Mouse (Mus musculus) liver, adult 2 months (tissue): ENCODE results near the gene Tmem221. TPM values are rescaled to one million over a fixed set of nuclear protein-coding genes. Genes with fewer than 3 reads are reported as not detected.

ENCODE experiments used
- DNase-seq: peaks from one replicate; pipeline ENCODE4 v3.0.0-alpha.2; 2011; ENCODE audit warnings: low read depth, low spot score; ENCODE audit errors: extremely low read depth
- H3K27ac ChIP-seq: fragments of 200-500 bp; replicated peaks from 2 replicates; pipeline ENCODE4 v1.5.1; 2012; ENCODE audit warnings: low read depth, mild to moderate bottlenecking, control low read depth, inconsistent platforms, low read length; ENCODE audit not compliant: insufficient read depth
- H3K27me3 ChIP-seq: fragments of 200-500 bp; 2 replicates; pipeline ENCODE4 v1.6.1; 2012; ENCODE audit warnings: mild to moderate bottlenecking, moderate library complexity, low read length, inconsistent platforms; ENCODE audit not compliant: control insufficient read depth, insufficient read depth
- H3K36me3 ChIP-seq: fragments of 200-500 bp; 2 replicates; pipeline ENCODE4 v1.6.1; 2012; ENCODE audit warnings: low read length, inconsistent platforms; ENCODE audit not compliant: control insufficient read depth, insufficient read depth
- H3K4me1 ChIP-seq: fragments of 200-500 bp; 2 replicates; pipeline ENCODE4 v1.6.1; 2011; ENCODE audit warnings: low read length; ENCODE audit not compliant: control insufficient read depth, insufficient read depth
- H3K4me3 ChIP-seq: fragments of 200-500 bp; 2 replicates; pipeline ENCODE4 v1.5.1; 2011; ENCODE audit warnings: low read depth, mild to moderate bottlenecking, control low read depth, low read length, moderate library complexity; ENCODE audit not compliant: insufficient read depth
- H3K79me2 ChIP-seq: fragments of 200-500 bp; 2 replicates; pipeline ENCODE4 v1.6.1; 2012; ENCODE audit warnings: inconsistent platforms, mild to moderate bottlenecking, low read length, moderate library complexity; ENCODE audit not compliant: control insufficient read depth, insufficient read depth
- H3K9ac ChIP-seq: fragments of 200-500 bp; 2 replicates; pipeline ENCODE4 v1.6.1; 2012; ENCODE audit warnings: low read depth, mild to moderate bottlenecking, control low read depth, inconsistent platforms, low read length
- CTCF ChIP-seq: fragments of 200-500 bp; IDR thresholded peaks from 2 replicates; pipeline ENCODE4 v1.5.1; 2011; ENCODE audit warnings: low read depth, low read length, control low read depth
- POLR2A ChIP-seq: fragments of 200-500 bp; IDR thresholded peaks from 2 replicates; pipeline ENCODE4 v1.6.1; 2011; ENCODE audit warnings: low read length, control low read depth; ENCODE audit not compliant: insufficient read depth; ENCODE audit errors: extremely low read depth
- WGBS: fragments of 180-500 bp; shearing (Covaris S2); methylation state at CpG from one replicate; pipeline ENCODE4 v1.1.7; 2018; 5-methylcytosine and 5-hydroxymethylcytosine counted together
- polyA plus RNA-seq: library from polyadenylated mRNA; depleted of rRNA; stranded (reverse); fragments of >200 nt; gene quantifications from 2 replicates; pipeline ENCODE4 v1.2.3, GENCODE M21; 2012
- total RNA-seq: library from RNA; depleted of rRNA; stranded (reverse); fragments of >200 nt; gene quantifications from 2 replicates; pipeline ENCODE4 v1.2.3, GENCODE M21; 2014

Tmem221 gene
- total and polyA plus RNA-seq, 2 experiments, result 0.46 to 0.55 TPM

DNA sequence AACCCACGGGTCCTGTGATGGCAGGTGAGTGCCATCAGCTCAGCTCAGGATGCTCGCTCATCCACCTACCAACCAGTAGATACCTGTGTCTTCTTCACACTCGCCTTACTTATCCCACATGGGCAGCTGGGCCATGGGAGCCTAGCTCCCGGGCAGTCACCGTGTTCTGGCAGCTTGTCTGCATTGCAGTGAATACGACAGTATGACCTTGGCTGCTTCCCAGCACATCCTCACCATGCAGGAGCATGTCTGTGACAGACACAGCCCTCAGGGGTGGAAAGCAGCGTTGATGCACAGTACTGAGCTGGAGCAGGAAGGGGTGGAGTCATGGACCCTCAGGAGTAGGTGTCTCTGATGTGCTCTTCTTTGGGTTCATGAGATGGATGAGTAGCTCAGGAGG lies 15.8 kb upstream of the Tmem221 start:
- TF ChIP-seq CTCF (no peak), POLR2A (no peak)
- no peaks in the 10 kb centered on the region for H3K4me1 ChIP-seq
- no peak overlapping the region for H3K9ac ChIP-seq
- no peaks in the 10 kb centered on the region for H3K27me3 ChIP-seq
- no peak for DNase-seq
- no peak overlapping the region for H3K4me3 ChIP-seq
- H3K79me2 ChIP-seq, result 0 out of 2 replicates have a peak, but pooled peaks cover 2% of the 10 kb centered on the region
- H3K36me3 ChIP-seq, result no peaks in the 10 kb centered on the region
- 80% methylated on average over 7 of the region's 7 CpGs for WGBS
- no peak overlapping the region for H3K27ac ChIP-seq

- Histone ChIP-seq H3K36me3 (no peaks in the 10 kb centered on the region), H3K79me2 (0 out of 2 replicates have a peak, but pooled peaks cover 2% of the 10 kb centered on the region), H3K9ac (no peak overlapping the region), H3K27me3 (no peaks in the 10 kb centered on the region), H3K4me3 (no peak overlapping the region), H3K4me1 (peaks cover 3% of the 10 kb centered on the region; the same call in 1 of the 2 replicates), H3K27ac (no peak overlapping the region)
- DNase-seq, result no peak
- TF ChIP-seq CTCF, result no peak
- no peak for TF ChIP-seq POLR2A
- WGBS, result 58% methylated on average over 9 of the region's 9 CpGs
Measured at GRCm38 (mm10) chr8:71572847-71573633, 14.4 kb upstream of the Tmem221 start.

GRCm38 (mm10) chr8:71572077-71572476 lies 13.4 kb upstream of the Tmem221 start:
- no peak for DNase-seq
- Histone ChIP-seq H3K79me2 (0 out of 2 replicates have a peak, but pooled peaks cover 2% of the 10 kb centered on the region), H3K36me3 (no peaks in the 10 kb centered on the region), H3K4me1 (peaks cover 4% of the 10 kb centered on the region; the same call in 1 of the 2 replicates), H3K4me3 (no peak overlapping the region), H3K9ac (no peak overlapping the region), H3K27me3 (no peaks in the 10 kb centered on the region), H3K27ac (no peak overlapping the region)
- 84% methylated on average over 2 of the region's 2 CpGs for WGBS
- no peak for TF ChIP-seq POLR2A
- TF ChIP-seq CTCF, result no peak

- 2% methylated on average over 41 of the region's 41 CpGs for WGBS
Measured at GRCm38 (mm10) chr8:71570291-71570954, 11.8 kb upstream of the Tmem221 start.

DNA sequence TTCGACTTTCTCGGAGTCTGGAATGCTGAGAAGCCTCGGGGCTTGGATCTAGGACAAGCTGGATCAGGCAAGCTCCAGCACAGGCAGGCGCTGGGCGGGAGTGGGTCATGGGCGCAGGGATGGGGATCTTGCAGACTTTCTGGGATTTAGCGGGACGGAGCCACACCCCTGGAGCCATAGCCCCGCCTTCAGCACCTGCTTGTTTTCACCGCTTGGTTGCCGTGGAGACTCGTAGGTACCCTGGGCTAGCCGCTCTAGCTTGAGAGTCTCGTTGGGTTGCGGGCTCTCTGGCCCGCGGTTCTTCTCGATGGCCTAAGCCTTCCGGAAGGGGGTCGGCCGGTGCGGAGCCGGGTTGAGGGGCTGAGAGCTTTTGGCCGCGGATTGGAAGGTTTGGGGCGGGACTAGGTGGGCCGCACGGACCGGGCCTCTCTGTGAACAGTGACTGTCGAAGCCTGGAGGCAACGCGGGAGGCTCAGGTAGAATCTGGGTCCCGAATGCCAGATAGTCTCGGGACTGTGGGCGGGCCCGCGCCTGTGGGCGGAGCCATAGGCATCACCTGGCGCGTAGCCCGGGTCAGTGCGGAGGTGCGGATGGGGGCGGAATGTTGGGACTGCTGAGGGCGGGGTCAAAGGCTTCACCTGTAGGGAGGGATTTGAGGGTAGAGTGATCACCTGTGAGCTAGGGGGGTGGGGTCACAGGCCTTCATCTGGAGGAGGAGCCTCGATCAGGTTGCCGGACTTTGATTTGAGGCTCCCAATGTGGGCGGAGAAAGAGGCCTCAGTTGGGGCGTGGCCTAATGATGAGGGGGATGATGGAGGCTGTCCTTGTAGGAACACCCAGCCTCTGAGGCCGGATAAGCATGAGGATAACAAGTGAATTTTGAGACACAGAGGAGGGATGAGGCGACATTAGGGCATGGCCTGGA lies 11.0 kb upstream of the Tmem221 start:
- peak; percentile 90 for DNase-seq
- peaks cover 4% of the 10 kb centered on the region; the same call in 1 of the 2 replicates for H3K4me1 ChIP-seq
- no peaks in the 10 kb centered on the region for H3K27me3 ChIP-seq
- 4% methylated on average over 51 of the region's 51 CpGs for WGBS
- H3K36me3 ChIP-seq, result no peaks in the 10 kb centered on the region
- H3K4me3 ChIP-seq, result peak overlapping the region; percentile 67
- H3K79me2 ChIP-seq, result 0 out of 2 replicates have a peak, but pooled peaks cover 2% of the 10 kb centered on the region
- H3K27ac ChIP-seq, result peak overlapping the region; percentile 82
- 0 out of 2 replicates have a peak, but pooled peaks have one; percentile 32 for TF ChIP-seq POLR2A
- no peak for TF ChIP-seq CTCF
- peak overlapping the region; percentile 76 for H3K9ac ChIP-seq

More at GRCm38 (mm10) chr8:71570291-71570954, 11.8 kb upstream of the Tmem221 start:
- Histone ChIP-seq H3K27ac (peak overlapping the region; percentile 18), H3K36me3 (no peaks in the 10 kb centered on the region), H3K4me3 (peak overlapping the region; percentile 48), H3K9ac (peak overlapping the region; percentile 42), H3K4me1 (peaks cover 4% of the 10 kb centered on the region; the same call in 1 of the 2 replicates), H3K79me2 (0 out of 2 replicates have a peak, but pooled peaks cover 2% of the 10 kb centered on the region), H3K27me3 (no peaks in the 10 kb centered on the region)
- DNase-seq, result peak; percentile 96
- no peak for TF ChIP-seq CTCF
- 0 out of 2 replicates have a peak, but pooled peaks have one; percentile 34 for TF ChIP-seq POLR2A
